Mouse (Mus musculus) MEL (cell line): ENCODE results near the gene Gje1. TPM values are rescaled to one million over a fixed set of nuclear protein-coding genes. Genes with fewer than 3 reads are reported as not detected.

Experiments used
- DNase-seq: peaks from one replicate; pipeline ENCODE4 v3.0.0; 2011; ENCODE audit warnings: low read depth, low spot score
- H3K27ac ChIP-seq: 2 replicates; pipeline ENCODE4 v1.5.1; 2012; ENCODE audit warnings: low read depth, mild to moderate bottlenecking, control low read depth, low read length, moderate library complexity; ENCODE audit not compliant: control insufficient read depth
- H3K27me3 ChIP-seq, 2 experiments: fragments of 150-350 bp in 1 of 2; sonication (generic) in 1 of 2; 2 replicates each; pipeline ENCODE4 v1.6.1; 2012; ENCODE audit warnings: low read length in 2 of 2, mild to moderate bottlenecking in 2 of 2, improper control_type of control experiment in 1 of 2, moderate library complexity in 1 of 2; ENCODE audit not compliant: insufficient read depth in 2 of 2, control insufficient read depth in 1 of 2
- H3K36me3 ChIP-seq, 2 experiments: 2 replicates each; pipeline ENCODE4 v1.6.1; 2012 to 2014; ENCODE audit warnings: low read length in 2 of 2, improper control_type of control experiment in 1 of 2, inconsistent platforms in 1 of 2, mild to moderate bottlenecking in 1 of 2; ENCODE audit not compliant: insufficient read depth in 2 of 2, control insufficient read depth in 1 of 2
- H3K4me1 ChIP-seq, 2 experiments: fragments of 150-350 bp in 1 of 2; sonication (generic) in 1 of 2; 2 replicates each; pipeline ENCODE4 v1.6.1; 2012; ENCODE audit warnings: low read length in 2 of 2, improper control_type of control experiment in 1 of 2, mild to moderate bottlenecking in 1 of 2; ENCODE audit not compliant: insufficient read depth in 2 of 2, control insufficient read depth in 1 of 2
- H3K4me3 ChIP-seq, 2 experiments: fragments of 150-350 bp in 1 of 2; sonication (generic) in 1 of 2; 2 replicates each; pipeline ENCODE4 v1.5.1; 2012; ENCODE audit warnings: low read depth in 2 of 2, low read length in 2 of 2, mild to moderate bottlenecking in 2 of 2, moderate library complexity in 2 of 2, control low read depth in 1 of 2, improper control_type of control experiment in 1 of 2; ENCODE audit not compliant: control insufficient read depth in 1 of 2, insufficient read depth in 1 of 2
- H3K79me2 ChIP-seq: 2 replicates; pipeline ENCODE4 v1.6.1; 2012; ENCODE audit warnings: mild to moderate bottlenecking, low read length, moderate library complexity; ENCODE audit not compliant: control insufficient read depth, poor library complexity, insufficient read depth
- H3K9ac ChIP-seq: 2 replicates; pipeline ENCODE4 v1.6.1; 2012; ENCODE audit warnings: low read depth, mild to moderate bottlenecking, control low read depth, low read length, moderate library complexity; ENCODE audit not compliant: control insufficient read depth, poor library complexity, severe bottlenecking
- H3K9me3 ChIP-seq: fragments of 150-350 bp; sonication (generic); replicated peaks from 2 replicates; pipeline ENCODE4 v1.6.1; 2012; ENCODE audit warnings: mild to moderate bottlenecking, low read length, improper control_type of control experiment, moderate library complexity; ENCODE audit not compliant: insufficient read depth
- BHLHE40 ChIP-seq: IDR thresholded peaks from 2 replicates; pipeline ENCODE4 v1.6.1; 2012; ENCODE audit warnings: low read depth, mild to moderate bottlenecking, inconsistent platforms, low read length, improper control_type of control experiment, borderline replicate concordance
- CHD1 ChIP-seq: IDR thresholded peaks from 2 replicates; pipeline ENCODE4 v1.6.1; 2012; ENCODE audit warnings: low read depth, mild to moderate bottlenecking, inconsistent platforms, low read length, improper control_type of control experiment
- CHD2 ChIP-seq: IDR thresholded peaks from 2 replicates; pipeline ENCODE4 v1.6.1; 2011; ENCODE audit warnings: low read length, improper control_type of control experiment
- E2F4 ChIP-seq: IDR thresholded peaks from 2 replicates; pipeline ENCODE4 v1.6.1; 2011; ENCODE audit warnings: low read depth, low read length, improper control_type of control experiment, borderline replicate concordance
- EP300 ChIP-seq, 2 experiments: IDR thresholded peaks; 2 replicates each; pipeline ENCODE4 v1.6.1; 2011; ENCODE audit warnings: improper control_type of control experiment in 2 of 2, low read length in 2 of 2, low read depth in 1 of 2, mild to moderate bottlenecking in 1 of 2
- ETS1 ChIP-seq: IDR thresholded peaks from 2 replicates; pipeline ENCODE4 v1.6.1; 2012; ENCODE audit warnings: low read depth, mild to moderate bottlenecking, inconsistent platforms, low read length, improper control_type of control experiment, moderate library complexity
- GATA1 ChIP-seq: IDR thresholded peaks from 2 replicates; pipeline ENCODE4 v1.6.1; 2011; ENCODE audit warnings: low read depth, low read length, improper control_type of control experiment
- JUND ChIP-seq: IDR thresholded peaks from 2 replicates; pipeline ENCODE4 v1.6.1; 2011; ENCODE audit warnings: low read depth, mild to moderate bottlenecking, improper control_type of control experiment, low read length
- KAT2A ChIP-seq: conservative IDR thresholded peaks from 2 replicates; pipeline ENCODE4 v1.6.1; 2012; ENCODE audit warnings: low read depth, low read length, improper control_type of control experiment, inconsistent platforms
- MAFK ChIP-seq: IDR thresholded peaks from 2 replicates; pipeline ENCODE4 v1.6.1; 2011; ENCODE audit warnings: low read depth, mild to moderate bottlenecking, low read length, improper control_type of control experiment, borderline replicate concordance
- MEF2A ChIP-seq: IDR thresholded peaks from 2 replicates; pipeline ENCODE4 v1.6.1; 2014; ENCODE audit warnings: low read depth, mild to moderate bottlenecking, inconsistent platforms, low read length, improper control_type of control experiment; ENCODE audit not compliant: poor library complexity, insufficient replicate concordance, severe bottlenecking; ENCODE audit errors: extremely low read depth
- MXI1 ChIP-seq: IDR thresholded peaks from 2 replicates; pipeline ENCODE4 v1.6.1; 2011; ENCODE audit warnings: mild to moderate bottlenecking, low read depth, low read length, improper control_type of control experiment
- NELFE ChIP-seq: IDR thresholded peaks from 2 replicates; pipeline ENCODE4 v1.6.1; 2011; ENCODE audit warnings: low read depth, low read length, improper control_type of control experiment
- NRF1 ChIP-seq: IDR thresholded peaks from 2 replicates; pipeline ENCODE4 v1.6.1; 2014; ENCODE audit warnings: low read depth, mild to moderate bottlenecking, inconsistent platforms, low read length, improper control_type of control experiment, moderate library complexity; ENCODE audit not compliant: poor library complexity, insufficient read depth, severe bottlenecking
- POLR2AphosphoS2 ChIP-seq: IDR thresholded peaks from 2 replicates; pipeline ENCODE4 v1.6.1; 2011; ENCODE audit warnings: low read length, improper control_type of control experiment
- POLR2AphosphoS5 ChIP-seq: IDR thresholded peaks from 2 replicates; pipeline ENCODE4 v1.6.1; 2012; ENCODE audit warnings: low read depth, borderline replicate concordance, mild to moderate bottlenecking, inconsistent platforms, low read length, moderate library complexity, mixed read lengths
- RAD21 ChIP-seq: IDR thresholded peaks from 2 replicates; pipeline ENCODE4 v1.6.1; 2011; ENCODE audit warnings: mild to moderate bottlenecking, low read depth, low read length, improper control_type of control experiment
- RCOR1 ChIP-seq: IDR thresholded peaks from 2 replicates; pipeline ENCODE4 v1.6.1; 2012; ENCODE audit warnings: low read depth, mild to moderate bottlenecking, inconsistent platforms, low read length, improper control_type of control experiment
- TBP ChIP-seq: IDR thresholded peaks from 2 replicates; pipeline ENCODE4 v1.8.0; 2011; ENCODE audit warnings: low read depth, low read length, improper control_type of control experiment
- TCF12 ChIP-seq: IDR thresholded peaks from 2 replicates; pipeline ENCODE4 v1.6.1; 2014; ENCODE audit warnings: low read depth, mild to moderate bottlenecking, inconsistent platforms, low read length, improper control_type of control experiment, moderate library complexity
- UBTF ChIP-seq: IDR thresholded peaks from 2 replicates; pipeline ENCODE4 v1.6.1; 2012; ENCODE audit warnings: low read depth, mild to moderate bottlenecking, inconsistent platforms, low read length, improper control_type of control experiment, moderate library complexity, borderline replicate concordance; ENCODE audit not compliant: insufficient read depth
- USF1 ChIP-seq: IDR thresholded peaks from 2 replicates; pipeline ENCODE4 v1.6.1; 2014; ENCODE audit warnings: low read depth, mild to moderate bottlenecking, inconsistent platforms, low read length, improper control_type of control experiment, moderate library complexity
- USF2 ChIP-seq, 2 experiments: IDR thresholded peaks; 2 replicates each; pipeline ENCODE4 v1.6.1; 2011 to 2012; ENCODE audit warnings: improper control_type of control experiment in 2 of 2, low read length in 2 of 2, borderline replicate concordance in 1 of 2, inconsistent platforms in 1 of 2, low read depth in 1 of 2, mild to moderate bottlenecking in 1 of 2; ENCODE audit not compliant: insufficient read depth in 1 of 2
- polyA plus RNA-seq, 2 experiments: library from polyadenylated mRNA; stranded (reverse) in 1 of 2; unstranded in 1 of 2; fragments of >175 nt in 1 of 2; fragments of >200 nt in 1 of 2; gene quantifications; 2 replicates each; pipeline versions ENCODE4 v1.2.1 to v1.2.4; 2012; ENCODE audit warnings: low replicate concordance in 2 of 2, low read depth in 1 of 2; ENCODE audit not compliant: insufficient read length in 2 of 2, insufficient read depth in 1 of 2, missing spikeins in 1 of 2
- total RNA-seq: library from RNA; depleted of rRNA; stranded (reverse); fragments of 300-350 nt; gene quantifications from 2 replicates; pipeline ENCODE4 v1.2.3, GENCODE M21; 2012

The Gje1 gene
- total and polyA plus RNA-seq, 3 experiments, result not detected

GRCm38 (mm10) chr10:14688785-14689442 is 29.1 kb downstream of the Gje1 start:
- no peak for TF ChIP-seq E2F4
- TF ChIP-seq CHD2, result no peak
- TF ChIP-seq POLR2AphosphoS5, result no peak
- TF ChIP-seq JUND, result no peak
- no peak for TF ChIP-seq NELFE
- no peak for TF ChIP-seq TBP
- peak; percentile 38; the same call in 1 of the 2 replicates for TF ChIP-seq GATA1
- TF ChIP-seq TCF12, result peak; percentile 5; the same call in 1 of the 2 replicates
- 0 out of 2 replicates have a peak, but pooled peaks have one; percentile 45 for TF ChIP-seq RCOR1
- no peak for TF ChIP-seq USF2 (IDR thresholded peaks at IDR 0.05; ENCODE audit: borderline replicate concordance in 1 of 2, insufficient read depth in 1 of 2, low read depth in 1 of 2, low read length in 2 of 2)
- peak; percentile 62; the same call in 1 of the 2 replicates for TF ChIP-seq MXI1
- TF ChIP-seq MAFK, result no peak
- TF ChIP-seq CHD1, result no peak
- TF ChIP-seq POLR2AphosphoS2, result no peak
- TF ChIP-seq EP300 (IDR thresholded peaks at IDR 0.05; ENCODE audit: low read depth in 1 of 2, low read length in 2 of 2), result peak in 1 of 2 experiments; percentile 57; a peak in 2 of 4 replicates
- no peak for TF ChIP-seq MEF2A
- no peak for TF ChIP-seq RAD21
- no peak for TF ChIP-seq NRF1
- TF ChIP-seq USF1, result no peak
- TF ChIP-seq ETS1, result no peak
- no peak for TF ChIP-seq UBTF
- no peak for TF ChIP-seq BHLHE40
- TF ChIP-seq KAT2A, result no peak
- TF ChIP-seq, all 39 proteins: peak for 5
- Histone ChIP-seq H3K4me3 (peak overlapping the region in 1 of 2 experiments; percentile 26; a peak in 1 of 4 replicates), H3K9ac (no peak overlapping the region), H3K27ac (peak overlapping the region; percentile 78), H3K4me1 (peaks cover 4 to 10% of the 10 kb centered on the region in 2 experiments), H3K36me3 (peaks cover 6 to 14% of the 10 kb centered on the region in 2 experiments; a peak in 3 of 4 replicates), H3K79me2 (peaks cover 5% of the 10 kb centered on the region; the same call in 1 of the 2 replicates), H3K27me3 (no peaks in the 10 kb centered on the region), H3K9me3 (no peaks in the 10 kb centered on the region)
- peak; percentile 45 for DNase-seq
